Mouse (Mus musculus): Measurements from ENCODE around the gene Dmpk.
A peak's percentile ranks its signal among the peaks of the same experiment; 100 is the strongest.
"Not testable (repeated sequence)": the region's sequence is repeated elsewhere in the genome, so short reads cannot be mapped to it uniquely, and the experiment has no call there.

Dmpk gene

DNA sequence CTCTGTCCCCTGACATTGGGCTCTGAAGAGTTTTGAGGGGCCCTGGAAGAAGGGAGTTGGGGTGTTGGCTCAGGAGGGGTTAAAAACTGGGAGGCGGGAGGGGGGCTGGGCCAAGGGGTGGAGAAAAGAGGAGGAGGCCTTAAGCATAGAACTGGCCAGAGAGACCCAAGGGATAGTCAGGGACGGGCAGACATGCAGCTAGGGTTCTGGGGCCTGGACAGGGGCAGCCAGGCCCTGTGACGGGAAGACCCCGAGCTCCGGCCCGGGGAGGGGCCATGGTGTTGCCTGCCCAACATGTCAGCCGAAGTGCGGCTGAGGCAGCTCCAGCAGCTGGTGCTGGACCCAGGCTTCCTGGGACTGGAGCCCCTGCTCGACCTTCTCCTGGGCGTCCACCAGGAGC, at the start of gene Dmpk:
Gene Dmpk, plus strand, starts transcription at position 149 of the 400 bp plus-strand sequence.
- peak; percentile 1 for DNase-seq (ENCODE audit: low read depth, low spot score)

- DNase-seq (ENCODE audit: low read depth, low spot score): no peak
Measured at GRCm38 (mm10) chr7:19044616-19045015, 39.0 kb upstream of the Dmpk start.

GRCm38 (mm10) chr7:19046286-19047069, 37.2 kb upstream of the Dmpk start:
- DNase-seq (ENCODE audit: low read depth, low spot score): no peak

DNA sequence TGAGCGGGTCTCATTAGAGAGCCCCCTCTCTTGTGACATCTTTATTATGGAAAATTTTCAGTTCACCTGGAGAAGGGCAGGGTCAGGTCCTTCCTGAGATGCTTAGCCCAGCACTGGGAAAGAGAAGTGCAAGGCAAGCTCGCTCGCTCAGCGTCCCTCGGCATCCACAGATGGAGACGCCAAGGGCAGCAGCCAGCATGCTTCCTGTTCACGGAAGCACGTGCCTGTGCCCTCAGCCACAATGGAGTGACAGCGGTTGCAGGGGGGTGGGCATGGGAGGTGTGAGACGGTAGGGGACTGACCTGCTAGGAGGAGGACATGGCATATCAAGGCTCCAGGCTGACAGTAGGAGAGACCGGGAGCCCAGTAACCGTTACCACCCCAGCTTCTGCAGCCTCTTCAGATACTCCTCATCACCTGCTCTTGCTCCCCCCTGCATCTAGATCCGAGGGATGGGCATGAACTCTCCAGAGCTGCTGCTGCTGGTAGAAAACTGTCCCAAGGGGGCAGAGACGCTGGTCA, 35.6 kb upstream of the Dmpk start:
- DNase-seq (ENCODE audit: low read depth, low spot score): no peak

DNA sequence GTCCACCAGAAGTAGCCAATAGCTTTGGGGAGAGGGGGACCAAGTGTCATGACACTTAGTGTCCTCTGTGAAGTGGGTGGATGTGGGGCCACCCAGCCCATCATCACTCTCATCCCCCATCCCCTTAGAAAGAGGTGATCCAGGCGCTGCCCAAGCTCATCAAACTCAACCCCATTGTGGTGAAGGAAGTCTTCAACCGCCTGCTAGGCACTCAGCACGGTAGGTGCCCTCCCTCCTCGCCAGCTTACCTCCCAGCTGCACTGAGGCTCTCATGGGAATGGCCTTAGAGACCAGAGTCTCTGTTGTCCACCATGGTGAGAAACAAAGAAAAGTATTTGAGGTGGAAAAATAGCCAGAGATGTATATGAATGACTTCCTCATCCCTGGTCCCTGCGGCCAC, 34.4 kb upstream of the Dmpk start:
- no peak for DNase-seq (ENCODE audit: low read depth, low spot score)

DNA sequence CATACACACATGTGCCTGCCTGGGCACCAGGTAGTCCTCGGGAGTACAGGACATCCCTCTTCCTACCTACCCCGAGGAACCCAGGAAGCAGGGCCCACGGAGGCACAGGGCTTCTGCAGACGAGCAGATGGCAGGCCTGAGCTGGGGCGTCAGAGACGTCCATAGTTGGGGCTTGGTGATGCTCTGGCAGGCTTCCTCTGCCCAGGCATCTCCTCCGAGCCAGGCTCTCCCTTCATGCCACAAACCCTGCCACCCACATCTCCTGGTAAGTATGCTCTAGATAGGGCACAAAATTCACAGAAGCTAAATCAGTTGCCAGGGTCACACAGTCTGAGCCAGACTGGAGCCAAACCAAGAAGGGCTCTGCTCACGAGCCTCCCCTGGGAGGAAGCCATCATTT, 33.5 kb upstream of the Dmpk start:
- DNase-seq (ENCODE audit: low read depth, low spot score): no peak

GRCm38 (mm10) chr7:19051161-19051560, 32.5 kb upstream of the Dmpk start:
- DNase-seq (ENCODE audit: low read depth, low spot score): no peak

DNA sequence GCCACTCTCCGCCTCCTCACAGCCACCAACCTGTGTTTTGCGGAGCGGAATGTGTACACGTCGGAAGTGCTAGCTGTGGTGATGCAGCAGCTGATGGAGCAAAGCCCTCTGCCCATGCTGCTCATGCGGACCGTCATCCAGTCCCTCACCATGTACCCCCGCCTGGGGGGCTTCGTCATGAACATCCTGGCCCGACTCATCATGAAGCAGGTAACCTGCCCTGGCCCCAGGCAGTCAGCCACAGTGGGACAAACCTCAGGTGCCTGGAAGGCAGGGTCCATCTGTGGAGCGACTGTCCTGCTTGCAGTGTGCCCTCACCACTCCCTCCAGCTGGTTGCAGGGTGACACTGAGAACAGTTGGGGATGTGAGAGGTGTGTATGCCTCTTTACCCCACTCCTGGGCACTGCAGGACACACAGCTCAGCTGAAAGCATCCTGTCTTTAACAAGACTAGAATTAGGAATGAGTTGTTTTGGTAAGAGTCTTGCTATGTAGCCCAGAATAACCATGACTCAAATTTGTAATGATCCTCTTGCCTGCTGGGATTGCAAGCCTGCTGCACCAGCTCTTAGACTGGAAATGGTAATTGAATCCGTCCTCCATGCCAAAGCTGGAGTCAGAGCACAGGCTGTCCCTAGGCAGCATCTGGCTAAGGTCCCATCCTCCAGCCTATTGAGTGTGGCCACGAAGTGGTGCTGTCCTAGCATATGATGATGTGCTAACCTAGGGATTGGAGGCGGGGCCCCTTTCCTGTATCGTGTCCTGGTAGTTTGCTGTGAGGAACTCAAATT, 31.1 kb upstream of the Dmpk start:
- no peak for DNase-seq (ENCODE audit: low read depth, low spot score)

- DNase-seq (ENCODE audit: low read depth, low spot score): no peak
Measured at GRCm38 (mm10) chr7:19053136-19053532, 30.5 kb upstream of the Dmpk start.

DNA sequence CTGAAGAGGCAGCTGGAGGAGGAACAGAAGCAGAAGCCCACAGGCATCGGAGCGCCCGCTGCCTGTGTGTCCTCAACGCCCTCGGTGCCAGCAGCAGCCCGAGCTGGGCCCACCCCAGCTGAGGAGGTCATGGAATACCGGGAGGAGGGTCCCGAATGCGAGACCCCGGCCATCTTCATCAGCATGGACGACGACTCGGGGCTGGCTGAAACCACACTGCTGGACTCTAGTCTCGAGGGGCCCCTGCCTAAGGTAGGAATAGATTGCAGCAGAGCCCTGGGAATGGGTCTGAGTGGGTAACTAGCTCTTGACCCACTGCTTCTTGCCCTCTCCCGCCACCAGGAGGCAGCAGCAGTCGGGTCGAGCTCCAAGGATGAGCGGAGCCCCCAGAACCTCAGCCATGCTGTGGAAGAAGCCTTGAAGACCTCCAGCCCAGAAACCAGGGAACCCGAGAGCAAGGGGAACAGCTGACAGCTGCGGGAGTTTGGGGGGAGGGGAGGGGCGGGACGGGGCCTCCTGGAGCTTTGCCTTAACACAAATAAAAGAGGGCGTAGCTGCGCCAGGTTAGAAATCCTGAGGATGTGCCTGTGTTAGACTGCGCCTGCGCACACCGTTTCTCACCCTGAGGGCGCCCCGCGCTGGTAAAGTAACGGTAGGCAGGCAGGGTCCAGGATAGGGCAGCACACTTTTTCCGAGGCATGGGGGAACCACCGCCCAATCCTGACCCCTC, 29.4 kb upstream of the Dmpk start, which contains the start of gene Rsph6a:
Gene Rsph6a, plus strand, starts transcription at position 644 of the 730 bp plus-strand sequence.
- no peak for DNase-seq (ENCODE audit: low read depth, low spot score)

DNA sequence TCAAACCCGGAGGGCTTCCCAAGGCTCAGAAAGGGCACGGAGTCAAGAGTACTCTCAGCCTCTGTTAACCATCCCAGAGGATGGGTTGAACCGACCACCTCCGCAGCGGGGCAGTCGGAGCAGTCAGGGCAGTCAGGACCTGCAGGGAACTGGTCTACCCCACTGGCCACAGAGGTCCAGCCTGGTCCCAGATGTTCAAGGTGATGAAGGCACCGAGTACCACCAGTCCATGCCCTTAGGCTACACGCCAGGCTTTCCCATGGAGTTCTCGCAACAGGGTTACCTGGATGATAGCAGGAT, 28.9 kb upstream of the Dmpk start:
- no peak for DNase-seq (ENCODE audit: low read depth, low spot score)

DNA sequence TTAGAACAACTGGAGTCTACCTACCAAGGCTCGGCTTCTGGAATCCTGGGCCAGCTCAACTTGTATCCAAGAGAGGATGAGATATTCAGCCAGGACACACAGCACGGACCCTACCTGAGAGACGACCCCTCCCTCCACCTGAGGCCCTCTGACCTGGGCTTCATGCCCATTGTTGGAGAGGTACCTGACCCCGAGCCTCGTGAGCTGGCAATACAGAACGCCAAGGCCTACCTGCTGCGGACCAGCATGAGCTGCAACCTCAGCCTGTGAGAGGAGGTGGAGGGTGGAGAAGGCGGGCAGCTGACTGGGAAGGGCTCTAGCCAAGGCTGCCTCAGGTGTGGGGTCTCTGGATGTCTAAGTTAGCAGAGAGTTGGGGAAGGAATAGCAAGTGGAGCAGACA, 28.5 kb upstream of the Dmpk start:
- DNase-seq (ENCODE audit: low read depth, low spot score): no peak

- DNase-seq (ENCODE audit: low read depth, low spot score): no peak
Measured at GRCm38 (mm10) chr7:19057405-19057804, 26.2 kb upstream of the Dmpk start.

DNA sequence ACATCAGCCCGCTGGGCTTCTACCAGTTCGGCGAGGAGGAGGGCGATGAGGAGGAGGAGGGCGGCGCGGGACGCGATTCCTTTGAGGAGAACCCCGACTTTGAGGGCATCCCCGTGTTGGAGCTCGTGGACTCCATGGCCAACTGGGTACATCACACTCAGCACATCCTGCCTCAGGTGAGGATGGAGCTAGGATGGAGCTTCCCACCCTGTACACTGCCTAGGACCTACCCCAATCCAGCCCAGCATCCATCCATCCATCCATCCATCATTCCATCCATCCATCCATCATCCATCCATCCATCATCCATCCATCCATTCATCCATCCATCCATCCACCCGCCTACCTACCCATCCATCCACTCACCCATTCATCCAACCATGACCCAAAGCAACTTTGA, 17.8 kb upstream of the Dmpk start:
- no peak for DNase-seq (ENCODE audit: low read depth, low spot score)

DNA sequence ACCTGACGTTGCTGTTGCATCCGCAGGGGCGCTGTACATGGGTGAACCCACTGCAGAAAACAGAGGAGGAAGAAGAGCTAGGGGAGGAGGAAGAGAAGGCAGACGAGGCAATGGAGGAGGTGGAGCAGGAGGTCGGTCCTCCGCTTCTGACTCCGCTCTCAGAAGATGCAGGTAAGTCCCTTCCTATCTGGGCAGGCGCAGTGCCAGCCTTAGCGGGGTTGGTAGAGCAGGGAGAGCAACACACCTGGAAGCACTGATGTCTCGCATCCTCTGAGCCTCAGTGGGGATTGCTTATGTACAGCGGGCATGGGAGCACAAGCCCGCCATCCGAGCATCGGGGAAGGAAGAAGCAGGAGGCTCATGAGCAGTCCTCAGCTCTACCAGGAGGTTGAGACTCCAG, 16.6 kb upstream of the Dmpk start:
- no peak for DNase-seq (ENCODE audit: low read depth, low spot score)

DNA sequence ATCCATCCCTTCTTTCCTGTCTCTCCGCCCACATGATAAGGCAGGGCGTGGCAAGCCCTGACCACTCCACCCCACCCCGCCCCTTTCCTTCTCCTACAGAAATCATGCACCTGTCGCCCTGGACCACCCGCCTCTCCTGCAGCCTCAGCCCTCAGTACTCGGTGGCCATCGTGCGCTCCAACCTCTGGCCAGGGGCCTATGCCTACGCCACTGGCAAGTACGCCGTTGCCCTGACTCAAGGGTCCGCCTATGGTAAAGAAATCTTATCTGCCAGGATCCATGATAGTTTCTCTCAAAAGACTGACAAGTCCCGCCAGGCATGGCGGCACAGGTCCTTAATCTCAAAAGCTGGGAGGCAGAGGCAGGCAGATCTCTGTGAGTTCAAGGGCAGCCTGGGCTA, 15.7 kb upstream of the Dmpk start:
- no peak for DNase-seq (ENCODE audit: low read depth, low spot score)

DNA sequence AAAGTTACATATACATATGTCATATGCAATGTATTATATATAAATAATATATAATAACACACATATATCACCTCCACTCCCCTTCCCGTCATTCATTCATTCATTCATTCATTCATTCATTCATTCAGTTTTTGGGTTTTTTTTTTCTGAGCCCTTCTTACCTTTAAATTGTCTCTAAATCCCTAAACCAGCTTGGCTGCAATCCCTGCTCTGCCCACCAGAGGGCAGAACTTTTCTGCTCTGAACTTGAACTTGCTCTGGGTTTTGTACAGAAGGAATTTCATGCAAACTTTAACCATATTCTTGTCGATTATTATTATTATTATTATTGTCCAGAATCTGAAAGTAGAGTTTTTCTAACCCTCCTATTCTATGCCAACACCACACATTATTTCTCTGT, 14.9 kb upstream of the Dmpk start:
- peak; percentile 84 for DNase-seq (ENCODE audit: low read depth, low spot score)

GRCm38 (mm10) chr7:19069500-19069899, 14.1 kb upstream of the Dmpk start:
- DNase-seq (ENCODE audit: low read depth, low spot score): peak; percentile 46

DNA sequence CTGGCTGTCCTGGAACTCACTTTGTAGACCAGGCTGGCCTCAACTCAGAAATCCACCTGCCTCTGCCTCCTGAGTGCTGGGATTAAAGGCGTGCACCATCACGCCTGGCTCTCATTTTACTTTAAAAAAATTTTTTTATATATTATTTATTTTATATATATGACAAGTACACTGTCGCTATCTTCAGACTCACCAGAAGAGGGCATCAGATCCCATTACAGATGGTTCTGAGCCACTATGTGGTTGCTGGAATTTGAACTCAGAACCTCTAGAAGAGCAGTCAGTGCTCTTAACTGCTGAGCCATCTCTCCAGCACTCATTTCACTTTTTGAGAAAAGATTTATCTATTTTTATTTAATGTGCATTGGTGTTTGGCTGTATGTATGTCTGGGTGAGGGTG, 12.6 kb upstream of the Dmpk start:
- DNase-seq (ENCODE audit: low read depth, low spot score): not testable (repeated sequence)

DNA sequence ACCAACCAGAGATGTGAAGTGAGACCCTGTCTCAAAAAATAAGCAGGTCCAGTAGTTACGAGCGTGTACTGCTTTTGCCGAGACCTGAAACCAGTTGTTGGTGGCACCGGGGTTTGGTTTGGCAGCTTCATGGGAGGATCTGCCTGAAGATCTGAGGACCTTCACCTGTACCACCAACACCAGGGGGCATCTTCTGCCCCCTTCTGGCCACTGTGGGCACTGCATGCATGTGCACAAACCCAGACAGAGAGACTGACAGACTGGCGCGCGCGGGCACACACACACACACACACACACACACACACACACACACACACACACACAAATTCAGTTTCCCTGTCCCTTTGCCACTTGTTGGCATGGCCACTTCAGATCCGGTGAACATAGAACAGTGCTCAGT, 10.1 kb upstream of the Dmpk start:
- peak; percentile 56 for DNase-seq (ENCODE audit: low read depth, low spot score)

GRCm38 (mm10) chr7:19074494-19074893, 9.2 kb upstream of the Dmpk start:
- no peak for DNase-seq (ENCODE audit: low read depth, low spot score)

DNA sequence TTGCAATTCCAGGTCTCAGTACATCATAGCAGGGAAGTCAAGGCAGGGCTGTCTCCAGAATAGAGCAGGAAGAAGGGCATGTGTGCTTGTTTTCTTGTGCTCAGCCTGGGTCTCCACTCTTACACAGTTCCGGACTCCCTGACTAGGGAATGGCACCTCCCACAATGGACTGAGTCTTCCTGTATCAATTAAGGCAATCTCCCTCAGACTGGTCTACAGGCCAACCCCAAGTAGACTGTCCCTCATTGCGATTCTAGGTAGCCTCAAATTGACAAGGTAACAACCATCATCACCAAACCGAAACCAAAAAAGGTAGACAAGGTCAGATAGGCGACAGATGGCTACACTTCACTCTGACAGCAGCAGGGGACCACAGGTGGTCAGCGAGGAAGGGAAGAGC, 8.4 kb upstream of the Dmpk start:
- no peak for DNase-seq (ENCODE audit: low read depth, low spot score)

All from CD4-positive helper T cell, adult 2 months (primary cell).